Mouse (Mus musculus) CD4-positive naive resting alpha-beta T cell, adult 76 days (primary cell): Measurements from ENCODE around the gene Prl8a1. TPM values are rescaled to one million over a fixed set of nuclear protein-coding genes. Genes with fewer than 3 reads are reported as not detected.

ENCODE experiments used
- total RNA-seq: library from RNA; stranded (reverse); gene quantifications from one replicate; pipeline ENCODE4 v1.2.4, GENCODE M21; 2023

Gene Prl8a1
- not detected for total RNA-seq

DNA sequence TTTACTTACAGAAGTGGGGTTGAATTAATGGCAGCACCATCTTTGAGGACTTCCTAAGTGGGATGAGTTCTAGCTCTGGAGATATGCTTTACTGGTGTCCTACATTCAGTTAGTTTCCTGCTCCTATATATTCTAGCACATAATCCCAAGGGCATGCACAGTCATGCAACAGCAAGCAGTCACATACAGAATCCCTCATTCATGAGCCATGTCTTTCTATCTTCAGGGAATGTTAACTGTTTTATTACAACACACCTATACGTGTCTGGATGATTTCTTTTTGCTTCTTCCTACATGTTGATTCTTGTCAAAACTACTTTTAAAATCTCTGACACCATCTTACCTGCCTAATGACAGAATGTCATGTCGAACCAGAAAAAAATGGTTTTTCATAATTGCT is at the start of gene Prl8a1:
TSS of gene Prl8a1 (minus strand) at position 101 of the 400 bp plus-strand sequence.

DNA sequence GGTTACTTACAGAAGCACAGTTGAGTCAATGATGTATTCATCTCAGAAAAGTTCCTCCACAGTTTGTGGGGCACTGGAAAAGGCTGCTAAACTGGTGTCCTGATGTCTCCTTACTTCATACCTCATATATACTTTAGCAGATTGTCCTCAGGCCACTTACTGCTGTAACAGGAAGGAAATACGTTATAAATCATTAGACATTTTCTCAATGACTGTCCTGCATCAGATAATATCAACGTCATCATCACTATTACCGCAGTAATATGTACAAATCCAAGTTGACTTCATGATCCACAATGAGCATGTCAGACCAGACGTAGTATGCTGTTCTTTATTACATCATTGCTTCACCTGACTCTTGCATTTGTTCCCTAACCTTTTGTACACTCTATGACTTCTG is 28.5 kb upstream of the Prl8a1 start, which contains the start of gene Prl7b1:
TSS of gene Prl7b1 (minus strand) at position 101 of the 400 bp plus-strand sequence.

DNA sequence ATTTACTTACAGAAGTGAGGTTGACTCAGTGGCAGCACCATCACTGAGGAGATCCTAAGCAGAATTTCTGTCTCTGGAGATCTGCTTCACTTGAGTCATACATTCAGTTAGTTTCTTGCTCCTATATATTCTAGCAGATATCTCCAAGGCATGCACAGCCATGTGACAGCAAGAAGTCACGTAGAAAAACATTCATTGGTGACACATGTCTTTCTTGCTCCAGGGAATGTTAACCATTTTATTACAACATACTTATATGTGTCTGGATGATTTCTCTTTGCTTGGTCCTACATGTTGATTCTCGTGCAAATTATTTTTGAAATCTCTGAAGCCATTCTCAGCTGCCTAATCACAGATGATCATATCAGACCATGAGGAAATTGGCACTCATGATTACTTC is 17.5 kb downstream of the Prl8a1 start, which contains the start of gene Prl8a9:
TSS of gene Prl8a9 (minus strand) at position 101 of the 400 bp plus-strand sequence.

Other genes with a start within 250 kb of the Prl8a1 start
- gene Prl8a2, start 236.5 kb downstream of the Prl8a1 start, total RNA-seq = not detected
- gene Prl2b1, start 191.3 kb downstream of the Prl8a1 start, total RNA-seq = not detected
- not detected for gene Prl8a6, start 143.5 kb downstream of the Prl8a1 start, total RNA-seq
- not detected for gene Prl8a8, start 69.0 kb downstream of the Prl8a1 start, total RNA-seq
- not detected for gene Prl8a9, start 17.6 kb downstream of the Prl8a1 start, total RNA-seq
- gene Prl7b1, start 28.4 kb upstream of the Prl8a1 start, total RNA-seq = not detected
- not detected for gene Prl7a1, start 60.3 kb upstream of the Prl8a1 start, total RNA-seq
- gene Prl7a2, start 85.9 kb upstream of the Prl8a1 start, total RNA-seq = not detected
- gene Prl7d1, start 134.6 kb upstream of the Prl8a1 start, total RNA-seq = not detected
- gene Prl7c1, start 198.6 kb upstream of the Prl8a1 start, total RNA-seq = not detected
- gene Prl2a1, start 219.5 kb upstream of the Prl8a1 start, total RNA-seq = not detected